Mouse (Mus musculus) gastrocnemius, adult 8-10 months (tissue): Measurements from ENCODE around the gene Agfg2. TPM values are rescaled to one million over a fixed set of nuclear protein-coding genes. Genes with fewer than 3 reads are reported as not detected.
"Not testable (repeated sequence)": the region's sequence is repeated elsewhere in the genome, so short reads cannot be mapped to it uniquely, and the experiment has no call there.

Source experiments
- DNase-seq, 2 experiments: peaks; one replicate each; pipeline ENCODE4 v3.0.0; 2022; ENCODE audit warnings: low spot score in 2 of 2
- total RNA-seq, 4 experiments: library from RNA; stranded (reverse); gene quantifications; 2 replicates each; pipeline ENCODE4 v1.2.4; 2022

Gene Agfg2
- total RNA-seq, 4 experiments from 2014 or later = 2.4 to 4.4 (median 3.3) TPM

DNA sequence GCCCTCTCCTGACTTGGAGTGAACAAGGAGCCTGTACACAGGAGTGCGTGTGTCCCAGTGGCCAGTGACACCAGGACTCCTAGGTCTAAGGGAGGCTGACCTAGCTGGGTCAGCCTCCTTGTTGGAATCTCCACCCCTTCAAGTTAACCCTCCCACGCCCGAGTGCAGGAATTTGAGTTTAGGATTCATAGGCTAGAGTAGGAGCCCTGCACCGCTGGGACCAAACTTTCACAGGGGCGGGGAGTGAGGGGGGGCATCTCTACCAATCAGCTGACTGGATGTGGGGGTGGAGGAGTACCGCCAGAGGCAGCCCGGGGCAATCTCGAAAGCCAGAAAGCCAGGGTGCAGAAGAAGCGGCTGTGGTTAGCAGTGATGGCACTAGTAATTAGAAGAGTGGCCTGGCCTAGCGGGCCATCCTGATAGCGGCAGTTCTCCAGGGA is 38.9 kb downstream of the Agfg2 start, which contains the start of gene Irs3:
TSS of gene Irs3 (minus strand) at position 63 of the 440 bp plus-strand sequence.
- no peak for DNase-seq

- DNase-seq = no peak
Observed at GRCm38 (mm10) chr5:137645091-137645651, 39.4 kb downstream of the Agfg2 start.

GRCm38 (mm10) chr5:137644484-137644883 is 40.0 kb downstream of the Agfg2 start:
- DNase-seq = no peak

DNA sequence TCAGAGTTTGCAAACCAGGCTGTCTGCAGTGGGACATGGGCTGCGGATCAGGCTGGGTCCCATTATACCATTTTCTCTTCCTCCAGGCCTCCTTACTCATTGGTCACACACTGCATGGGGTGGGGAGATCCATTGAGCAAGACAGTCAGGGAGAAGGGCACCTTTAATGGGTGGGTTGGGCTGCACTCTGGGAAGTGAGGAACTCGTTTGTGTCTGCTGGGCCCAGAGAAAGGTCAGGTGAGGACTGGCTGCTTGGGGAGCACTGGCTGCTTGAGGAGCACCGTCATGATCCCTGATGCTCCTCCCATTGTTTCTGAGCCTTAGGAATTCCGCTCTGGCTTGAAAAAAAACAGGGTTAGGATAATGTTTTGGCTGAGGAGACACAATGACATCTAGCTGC is 41.6 kb downstream of the Agfg2 start:
- no peak for DNase-seq

DNA sequence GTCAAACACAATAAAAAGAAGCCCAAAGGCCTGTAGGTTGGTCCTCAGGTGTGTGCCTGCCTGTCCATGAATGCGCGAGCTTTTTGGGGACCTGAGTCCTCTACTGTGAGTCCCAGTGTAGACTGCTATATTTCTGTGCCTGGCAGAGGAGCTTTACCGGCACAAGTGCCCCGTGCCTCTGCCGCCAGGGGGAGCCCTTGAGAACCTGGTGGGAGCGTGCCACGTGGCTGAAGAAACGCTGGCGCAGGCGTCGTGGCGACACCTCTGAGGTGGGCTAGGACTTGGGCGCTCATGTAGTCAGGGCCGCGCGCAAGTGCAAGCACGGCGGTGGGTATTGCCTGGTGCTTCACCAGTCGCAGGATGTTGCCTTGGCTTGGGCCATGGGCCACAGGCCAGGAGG is 43.5 kb downstream of the Agfg2 start, which contains the start of gene Sap25:
TSS of gene Sap25 (plus strand) at position 281 of the 400 bp plus-strand sequence.
- DNase-seq = no peak

GRCm38 (mm10) chr5:137639472-137639871 is 45.1 kb downstream of the Agfg2 start:
- DNase-seq = no peak

DNA sequence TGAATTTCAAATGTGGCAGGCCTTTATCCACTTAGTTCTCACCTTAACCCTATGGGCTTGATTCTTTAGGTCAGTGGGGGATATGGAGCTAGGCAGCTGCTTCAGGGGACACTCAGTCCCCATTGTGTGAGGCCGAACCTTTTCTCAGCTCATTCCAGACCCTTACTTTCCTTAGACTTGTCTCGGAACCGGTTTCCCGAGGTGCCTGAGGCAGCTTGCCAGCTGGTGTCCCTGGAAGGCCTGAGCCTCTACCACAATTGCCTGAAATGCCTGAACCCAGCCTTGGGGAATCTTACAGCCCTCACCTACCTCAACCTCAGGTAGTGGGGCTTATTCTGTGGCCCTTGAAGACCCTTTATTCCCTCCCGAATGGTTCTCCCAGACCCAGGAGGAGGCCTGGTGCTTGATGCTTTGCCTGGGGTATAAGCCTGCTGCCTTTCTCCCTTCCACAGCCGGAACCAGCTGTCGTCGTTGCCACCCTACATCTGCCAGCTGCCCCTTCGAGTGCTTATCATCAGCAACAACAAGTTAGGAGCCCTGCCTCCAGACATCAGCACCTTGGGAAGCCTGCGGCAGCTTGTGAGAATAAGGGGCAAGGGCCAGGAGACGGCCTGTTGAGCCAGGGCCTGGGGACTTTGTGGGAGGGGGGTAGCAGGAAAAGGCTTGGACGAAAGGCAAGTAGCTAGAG is 51.0 kb downstream of the Agfg2 start:
- no peak for DNase-seq

GRCm38 (mm10) chr5:137631591-137631990 is 52.9 kb downstream of the Agfg2 start:
- no peak for DNase-seq

DNA sequence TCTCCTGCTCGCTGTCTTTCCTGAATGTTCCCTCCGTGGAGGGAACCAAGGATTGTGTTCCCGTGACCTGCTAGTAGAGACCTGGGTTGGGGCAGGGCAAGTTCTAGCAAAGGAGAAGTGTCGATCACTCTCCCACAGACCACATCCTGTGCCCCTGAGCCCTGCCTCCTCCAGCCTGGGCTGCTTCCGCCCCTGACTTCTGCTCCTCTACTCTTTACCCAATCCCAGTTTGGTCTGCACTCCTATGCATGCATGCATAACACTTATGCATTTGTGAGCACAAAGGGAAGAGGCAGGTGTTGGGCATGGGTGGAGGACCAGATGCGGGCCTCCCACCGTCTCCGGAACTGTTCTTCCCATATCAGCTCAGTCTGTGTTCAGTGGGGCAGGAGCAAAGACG is 53.4 kb downstream of the Agfg2 start:
- DNase-seq = no peak

GRCm38 (mm10) chr5:137630602-137631001 is 53.9 kb downstream of the Agfg2 start:
- no peak for DNase-seq

- DNase-seq = no peak
Observed at GRCm38 (mm10) chr5:137629906-137630545, 54.5 kb downstream of the Agfg2 start.

DNA sequence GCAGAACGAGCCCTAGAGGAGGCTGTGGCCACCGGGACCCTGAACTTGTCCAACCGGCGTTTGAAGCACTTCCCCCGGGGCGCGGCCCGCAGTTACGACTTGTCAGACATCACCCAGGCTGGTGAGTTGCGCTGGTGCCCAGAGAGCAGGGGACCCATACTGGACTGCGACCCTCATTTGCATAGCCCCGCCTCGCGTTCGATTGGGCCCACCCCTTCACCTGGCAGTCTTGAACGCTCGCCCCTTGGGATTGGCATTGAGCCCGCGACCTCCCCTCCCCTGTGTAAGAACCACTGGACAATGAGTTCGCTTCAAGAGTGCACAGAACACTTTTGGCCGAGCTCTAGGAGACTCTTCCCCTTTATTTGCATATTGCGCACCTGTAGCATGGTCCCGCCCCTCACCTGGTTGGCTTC is 55.2 kb downstream of the Agfg2 start:
- DNase-seq = no peak

GRCm38 (mm10) chr5:137628498-137629305 is 55.8 kb downstream of the Agfg2 start, which contains the start of the genes Fbxo24, Lrch4 and Gm20605:
Gene Fbxo24, minus strand, starts transcription at chr5:137629002.
Gene Lrch4, plus strand, starts transcription at chr5:137629121.
Gene Gm20605, plus strand, starts transcription at chr5:137629175.
- peak; percentile 100 for DNase-seq

DNA sequence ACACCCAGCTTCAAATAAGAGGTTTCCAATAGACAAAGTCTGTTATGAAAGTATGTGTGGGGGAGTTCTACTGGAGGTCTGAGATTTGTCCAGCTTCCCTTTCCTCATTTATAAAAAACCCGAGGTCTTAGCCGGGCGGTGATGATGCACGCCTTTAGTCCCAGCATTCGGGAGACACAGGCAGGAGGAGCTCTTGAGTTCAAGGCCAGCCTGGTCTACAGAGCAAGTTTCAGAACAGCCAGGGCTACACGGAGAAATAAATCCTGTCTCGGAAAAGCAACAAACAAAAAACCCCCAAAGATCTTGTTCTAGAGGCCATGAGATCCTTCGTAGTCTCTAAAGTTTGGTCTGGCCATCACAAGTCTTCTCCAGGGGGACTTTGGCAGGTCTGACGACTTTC is 56.5 kb downstream of the Agfg2 start:
- no peak for DNase-seq

GRCm38 (mm10) chr5:137623937-137624530 is 60.5 kb downstream of the Agfg2 start:
- no peak for DNase-seq

DNA sequence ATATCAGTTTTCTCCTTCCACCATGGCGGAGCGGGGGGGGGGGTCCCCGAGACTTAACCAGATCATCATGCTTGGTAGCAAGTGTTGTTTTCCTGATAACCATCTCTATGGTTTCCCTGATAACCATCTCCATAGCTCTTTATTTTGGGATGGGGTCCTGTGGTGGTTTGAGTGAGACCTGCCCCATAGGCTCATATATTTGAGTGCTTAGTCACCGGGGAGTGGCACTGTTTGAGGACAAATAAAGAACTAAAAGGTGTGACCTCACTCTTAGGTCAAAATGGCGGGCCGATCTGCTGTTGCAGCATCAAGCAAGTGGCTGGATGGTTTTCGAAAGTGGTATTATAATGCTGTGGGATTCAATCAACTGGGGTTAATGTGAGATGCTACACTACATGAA is 69.2 kb downstream of the Agfg2 start:
- DNase-seq = no peak

GRCm38 (mm10) chr5:137614921-137615320 is 69.6 kb downstream of the Agfg2 start:
- DNase-seq = not testable (repeated sequence)

GRCm38 (mm10) chr5:137613550-137613949 is 71.0 kb downstream of the Agfg2 start, which contains the start of gene Pcolce:
Gene Pcolce, minus strand, starts transcription at chr5:137613784.
- DNase-seq = no peak

DNA sequence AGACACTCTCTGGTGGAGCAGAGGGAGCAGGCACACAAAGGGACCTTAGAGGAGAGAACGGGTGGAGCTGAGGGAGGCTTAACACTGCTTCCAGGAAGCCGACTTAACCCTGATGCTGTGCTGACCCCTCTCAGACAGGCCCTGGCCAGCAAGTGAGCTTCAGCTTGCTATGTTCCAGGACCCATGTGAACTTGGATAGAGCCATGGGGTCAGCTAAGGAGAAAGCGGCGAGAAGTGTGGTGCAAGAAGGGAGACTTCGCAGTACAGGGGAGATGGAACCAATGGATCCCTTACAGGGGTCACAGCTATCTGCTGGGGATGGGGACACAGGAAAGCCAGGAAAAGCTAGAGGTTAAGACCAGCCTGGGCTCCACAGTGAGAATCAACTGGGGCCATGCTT is 71.5 kb downstream of the Agfg2 start:
- no peak for DNase-seq

DNA sequence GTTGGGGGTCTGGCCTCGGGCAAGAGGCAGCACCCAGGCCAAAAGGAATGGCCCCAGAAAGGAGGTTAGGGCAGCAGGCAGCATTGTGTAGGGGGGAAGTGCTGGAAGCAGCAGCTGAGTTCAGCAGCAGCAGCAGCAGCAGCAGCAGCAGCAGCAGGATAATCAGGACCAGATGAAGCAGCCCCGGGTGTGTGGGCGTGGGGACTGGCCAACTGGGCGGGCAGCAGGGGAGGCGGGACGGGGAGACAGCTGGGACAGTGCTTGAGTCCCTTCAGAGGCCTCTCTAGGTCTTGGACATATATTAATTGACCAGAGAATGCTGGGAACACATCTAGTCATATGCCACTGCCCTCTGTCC is 73.3 kb downstream of the Agfg2 start:
- DNase-seq = peak; percentile 52 to 74
